Comparison of ENCODE assay signal across 25 mouse cellular contexts in genomic region chr10:27207320-27207719, GRCm38 (mm10).
DNase-seq lines count a peak whose midpoint lies in the region; ATAC-seq lines count a peak whose summit lies in the region.
"Had no signal": no experiment of that assay in that cellular context is flagged by ENCODE, and none has a peak within 500 bp of the region (broad histone marks: within the 10 kb centered on the region; RNA-seq: fewer than 3 reads in every experiment).

No protein-coding gene starts in this region.

- no peak for DNase-seq in heart, postnatal 10 days
- DNase-seq in neural tube, embryonic 10.5 days (ENCODE audit: extremely low spot score, low spot score), result no peak
- DNase-seq in urinary bladder, adult 2 months (ENCODE audit: low spot score), result no peak
- DNase-seq: adrenal gland, postnatal 25 days; cerebellum, adult 8-10 months; cerebellum, postnatal 36 days; gastrocnemius, postnatal 10 days; kidney, adult 2 months; kidney, postnatal 10 days; left cerebral cortex, postnatal 4 days; lung, postnatal 36 days; right cerebral cortex, adult 18-20 months; thymus, postnatal 25 days had no signal

- no peaks in the 10 kb centered on the region for H3K4me1 ChIP-seq in heart, embryonic 13.5 days
- H3K4me1 ChIP-seq in neural tube, embryonic 13.5 days (replicated peaks), result 0 out of 2 replicates have a peak, but pooled peaks cover 4% of the 10 kb centered on the region
- no peaks in the 10 kb centered on the region for H3K4me1 ChIP-seq in midbrain, embryonic 15.5 days
- H3K4me1 ChIP-seq: limb, embryonic 15.5 days; lung, embryonic 15.5 days; megakaryocyte, embryonic 14.5 days; neural tube, embryonic 12.5 days; stomach, embryonic 15.5 days had no signal

- no peaks in the 10 kb centered on the region for H3K9me3 ChIP-seq in heart, embryonic 13.5 days
- no peaks in the 10 kb centered on the region for H3K9me3 ChIP-seq in neural tube, embryonic 13.5 days
- H3K9me3 ChIP-seq in midbrain, embryonic 15.5 days, result no peaks in the 10 kb centered on the region
- H3K9me3 ChIP-seq: limb, embryonic 15.5 days; lung, embryonic 15.5 days; neural tube, embryonic 12.5 days; stomach, embryonic 15.5 days had no signal

- WGBS in heart, embryonic 13.5 days, result 28% methylated on average over 12 of the region's 12 CpGs
- 16% methylated on average over 12 of the region's 12 CpGs for WGBS in neural tube, embryonic 13.5 days
- WGBS in midbrain, embryonic 15.5 days, result 18% methylated on average over 12 of the region's 12 CpGs

- H3K36me3 ChIP-seq in heart, embryonic 13.5 days, result no peaks in the 10 kb centered on the region
- no peaks in the 10 kb centered on the region for H3K36me3 ChIP-seq in neural tube, embryonic 13.5 days
- no peaks in the 10 kb centered on the region for H3K36me3 ChIP-seq in midbrain, embryonic 15.5 days (replicated peaks)
- H3K36me3 ChIP-seq: limb, embryonic 15.5 days; lung, embryonic 15.5 days; neural tube, embryonic 12.5 days; stomach, embryonic 15.5 days had no signal

- no peaks in the 10 kb centered on the region for H3K27me3 ChIP-seq in heart, embryonic 13.5 days (replicated peaks)
- no peaks in the 10 kb centered on the region for H3K27me3 ChIP-seq in neural tube, embryonic 13.5 days
- no peaks in the 10 kb centered on the region for H3K27me3 ChIP-seq in midbrain, embryonic 15.5 days (replicated peaks)
- H3K27me3 ChIP-seq: lung, embryonic 15.5 days; megakaryocyte, embryonic 14.5 days; neural tube, embryonic 12.5 days; stomach, embryonic 15.5 days had no signal

- H3K4me3 ChIP-seq in heart, embryonic 13.5 days, result no peak overlapping the region
- no peak overlapping the region for H3K4me3 ChIP-seq in neural tube, embryonic 13.5 days
- no peak overlapping the region for H3K4me3 ChIP-seq in midbrain, embryonic 15.5 days
- H3K4me3 ChIP-seq: left cerebral cortex, adult 2 months; limb, embryonic 15.5 days; lung, embryonic 15.5 days; megakaryocyte, embryonic 14.5 days; neural tube, embryonic 12.5 days; stomach, embryonic 15.5 days had no signal

- peak overlapping the region; percentile 18; the same call in 1 of the 2 replicates for H3K4me2 ChIP-seq in heart, embryonic 13.5 days
- peak overlapping the region; percentile 24; the same call in 1 of the 2 replicates for H3K4me2 ChIP-seq in neural tube, embryonic 13.5 days
- H3K4me2 ChIP-seq in midbrain, embryonic 15.5 days, result peak overlapping the region; percentile 26
- H3K4me2 ChIP-seq: limb, embryonic 15.5 days; lung, embryonic 15.5 days; neural tube, embryonic 12.5 days; stomach, embryonic 15.5 days had no signal

- H3K27ac ChIP-seq in heart, embryonic 13.5 days (replicated peaks), result no peak overlapping the region
- no peak overlapping the region for H3K27ac ChIP-seq in neural tube, embryonic 13.5 days (replicated peaks)
- no peak overlapping the region for H3K27ac ChIP-seq in midbrain, embryonic 15.5 days
- H3K27ac ChIP-seq: left cerebral cortex, adult 2 months; limb, embryonic 15.5 days; liver, embryonic 14.5 days; lung, embryonic 15.5 days; neural tube, embryonic 12.5 days; stomach, embryonic 15.5 days had no signal

- H3K9ac ChIP-seq in heart, embryonic 13.5 days, result no peak overlapping the region
- H3K9ac ChIP-seq in neural tube, embryonic 13.5 days, result no peak overlapping the region
- H3K9ac ChIP-seq in midbrain, embryonic 15.5 days, result no peak overlapping the region
- H3K9ac ChIP-seq: limb, embryonic 15.5 days; liver, embryonic 14.5 days; lung, embryonic 15.5 days; neural tube, embryonic 12.5 days; stomach, embryonic 15.5 days had no signal

- intact Hi-C loops in heart, postnatal 10 days (cut with DNase I), result no loop called here

- no peak for ATAC-seq in heart, embryonic 13.5 days (ENCODE audit: extremely low read depth, insufficient number of reproducible peaks, low FRiP score, low TSS enrichment)
- no peak for ATAC-seq in neural tube, embryonic 13.5 days (ENCODE audit: low read depth)
- ATAC-seq in midbrain, embryonic 15.5 days (replicated peaks), result no peak
- no peak for ATAC-seq in erythroid progenitor cell, adult 5-6 weeks (replicated peaks; ENCODE audit: low FRiP score, poor library complexity, severe bottlenecking)
- ATAC-seq: forebrain, embryonic 16.5 days had no signal
